28 mouse cellular contexts compared by ENCODE assay signal in genomic region chr13:119455082-119455481, GRCm38 (mm10). TPM values are rescaled to one million over a fixed set of nuclear protein-coding genes. Genes with fewer than 3 reads are reported as not detected.
"Had no signal": no experiment of that assay in that cellular context is flagged by ENCODE, and none has a peak within 500 bp of the region (broad histone marks: within the 10 kb centered on the region; RNA-seq: fewer than 3 reads in every experiment).

No protein-coding gene starts in this region.

- DNase-seq: left cerebral cortex, postnatal 4 days; liver, embryonic 13.5 days; liver, postnatal 0 days; lung, adult 18-20 months; lung, adult 2 months; lung, embryonic 14.5 days; lung, postnatal 10 days; lung, postnatal 14 days; lung, postnatal 36 days; lung, postnatal 4 days; midbrain, embryonic 14.5 days had no signal

- H3K27me3 ChIP-seq: limb, embryonic 12.5 days; limb, embryonic 13.5 days; limb, embryonic 15.5 days; liver, embryonic 12.5 days; liver, embryonic 13.5 days; liver, embryonic 15.5 days; lung, embryonic 15.5 days; megakaryocyte, embryonic 14.5 days; midbrain, embryonic 12.5 days; midbrain, embryonic 13.5 days; midbrain, embryonic 15.5 days had no signal

- H3K9ac ChIP-seq: limb, embryonic 12.5 days; limb, embryonic 13.5 days; limb, embryonic 15.5 days; liver, embryonic 12.5 days; liver, embryonic 13.5 days; liver, embryonic 14.5 days; liver, embryonic 15.5 days; liver, postnatal 0 days; lung, embryonic 14.5 days; lung, embryonic 15.5 days; midbrain, embryonic 12.5 days; midbrain, embryonic 13.5 days; midbrain, embryonic 15.5 days had no signal

- H3K4me1 ChIP-seq: limb, embryonic 10.5 days; limb, embryonic 12.5 days; limb, embryonic 13.5 days; limb, embryonic 15.5 days; liver, embryonic 12.5 days; liver, embryonic 13.5 days; liver, embryonic 15.5 days; lung, embryonic 15.5 days; megakaryocyte, embryonic 14.5 days; midbrain, embryonic 10.5 days; midbrain, embryonic 12.5 days; midbrain, embryonic 13.5 days; midbrain, embryonic 15.5 days had no signal

- H3K27ac ChIP-seq: left cerebral cortex, adult 2 months; limb, embryonic 10.5 days; limb, embryonic 12.5 days; limb, embryonic 13.5 days; limb, embryonic 15.5 days; liver, embryonic 12.5 days; liver, embryonic 13.5 days; liver, embryonic 14.5 days; liver, embryonic 15.5 days; lung, embryonic 15.5 days; macrophage; midbrain, embryonic 10.5 days; midbrain, embryonic 12.5 days; midbrain, embryonic 13.5 days; midbrain, embryonic 15.5 days had no signal

- H3K4me3 ChIP-seq: left cerebral cortex, adult 2 months; limb, embryonic 10.5 days; limb, embryonic 12.5 days; limb, embryonic 13.5 days; limb, embryonic 15.5 days; liver, embryonic 12.5 days; liver, embryonic 13.5 days; liver, embryonic 15.5 days; lung, embryonic 15.5 days; megakaryocyte, embryonic 14.5 days; midbrain, embryonic 10.5 days; midbrain, embryonic 12.5 days; midbrain, embryonic 13.5 days; midbrain, embryonic 15.5 days; myocyte had no signal

RNA-seq across cellular contexts. Expression of gene 3110070M22Rik, which starts 33.1 kb away (rescaled TPM):
- total RNA-seq: monocyte, adult 5-6 weeks had no signal
